Mouse (Mus musculus) kidney, embryonic 15.5 days (tissue): Measurements from ENCODE around the gene Gpr107. TPM values are rescaled to one million over a fixed set of nuclear protein-coding genes. Genes with fewer than 3 reads are reported as not detected.
A peak's percentile ranks its signal among the peaks of the same experiment; 100 is the strongest.

ENCODE experiments used
- ATAC-seq: fragments of 200-750 bp; cut with Nextera tagmentation; replicated peaks from 2 replicates; pipeline ENCODE4 v1.8.0; 2017; ENCODE audit warnings: moderate TSS enrichment; ENCODE audit not compliant: low FRiP score
- H3K27ac ChIP-seq: fragments of 300-500 bp; sonication (generic); 2 replicates; pipeline ENCODE4 v1.5.1; 2015; ENCODE audit warnings: mild to moderate bottlenecking, inconsistent platforms
- H3K27me3 ChIP-seq: fragments of 300-500 bp; sonication (generic); 2 replicates; pipeline ENCODE4 v1.6.1; 2015; ENCODE audit warnings: inconsistent platforms
- H3K36me3 ChIP-seq: fragments of 300-500 bp; sonication (generic); 2 replicates; pipeline ENCODE4 v1.6.1; 2015; ENCODE audit warnings: inconsistent platforms
- H3K4me1 ChIP-seq: fragments of 300-500 bp; sonication (generic); 2 replicates; pipeline ENCODE4 v1.6.1; 2015; ENCODE audit warnings: inconsistent platforms
- H3K4me2 ChIP-seq: fragments of 300-500 bp; sonication (generic); 2 replicates; pipeline ENCODE4 v1.6.1; 2015; ENCODE audit warnings: moderate library complexity, mild to moderate bottlenecking, inconsistent platforms
- H3K4me3 ChIP-seq: fragments of 300-500 bp; sonication (generic); replicated peaks from 2 replicates; pipeline ENCODE4 v1.5.1; 2015; ENCODE audit warnings: mild to moderate bottlenecking, inconsistent platforms
- H3K9ac ChIP-seq: fragments of 300-500 bp; sonication (generic); 2 replicates; pipeline ENCODE4 v1.6.1; 2015; ENCODE audit warnings: mild to moderate bottlenecking, inconsistent platforms
- H3K9me3 ChIP-seq: fragments of 300-500 bp; sonication (generic); replicated peaks from 2 replicates; pipeline ENCODE4 v1.6.1; 2016; ENCODE audit warnings: inconsistent platforms
- WGBS: fragments of 180-500 bp; shearing (Covaris S2); methylation state at CpG from one replicate; pipeline ENCODE4 v1.1.7; 2015; ENCODE audit warnings: mixed read lengths; 5-methylcytosine and 5-hydroxymethylcytosine counted together
- polyA plus RNA-seq: library from polyadenylated mRNA; unstranded; fragments of >200 nt; fragmentation: Nextera tagmentation; extraction: Ambion mirVana; gene quantifications from 2 replicates; pipeline ENCODE4 v1.2.1, GENCODE M21; 2015

The Gpr107 gene
- polyA plus RNA-seq, 1 experiment from 2014 or later: 37.0 TPM

DNA sequence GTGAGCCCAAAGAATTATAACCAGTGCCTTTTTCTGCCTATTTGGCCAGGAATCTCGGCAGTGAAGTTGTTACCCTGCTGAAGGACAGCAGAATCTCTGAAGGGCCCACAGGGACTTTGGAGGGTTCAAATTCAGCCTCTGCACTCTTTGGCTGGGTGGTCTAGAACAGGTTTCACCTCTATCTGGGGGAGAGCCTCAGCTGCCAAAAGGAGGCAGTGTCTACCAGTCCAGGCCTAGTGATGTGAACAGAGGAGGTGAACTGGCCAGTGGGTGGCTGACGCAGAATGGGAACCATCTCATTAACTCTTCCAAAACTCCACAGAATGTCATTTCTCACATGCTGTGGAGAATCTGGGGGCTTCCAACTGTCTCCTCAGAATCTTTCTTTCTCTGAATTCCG is 9.6 kb upstream of the Gpr107 start:
- Histone ChIP-seq H3K9me3 (no peaks in the 10 kb centered on the region), H3K4me3 (peak overlapping the region; percentile 92), H3K27me3 (no peaks in the 10 kb centered on the region), H3K9ac (peak overlapping the region; percentile 95), H3K36me3 (peaks cover 20% of the 10 kb centered on the region), H3K4me2 (peak overlapping the region; percentile 92), H3K4me1 (peaks cover 32% of the 10 kb centered on the region), H3K27ac (peak overlapping the region; percentile 69)
- ATAC-seq: no peak
- 26% methylated on average over 3 of the region's 3 CpGs for WGBS

DNA sequence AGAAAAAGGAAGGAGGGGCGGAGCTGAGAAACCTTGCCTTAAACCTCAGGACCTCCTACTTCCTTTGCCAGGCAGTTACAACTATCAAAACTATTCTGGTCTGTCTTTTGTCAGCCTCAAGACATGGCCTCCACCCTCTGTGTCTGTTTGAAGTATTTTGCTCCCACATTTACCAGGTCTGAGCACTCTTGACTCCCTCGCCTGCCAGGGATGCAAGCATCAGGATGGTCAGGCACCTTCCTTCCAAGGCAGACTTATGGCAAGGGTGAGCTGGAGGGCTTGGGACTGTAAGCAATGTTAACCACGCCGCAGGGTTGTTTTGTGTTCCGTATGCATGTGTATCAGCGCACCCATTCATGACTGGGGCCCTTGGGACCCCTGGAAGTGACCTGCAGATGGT is 8.8 kb upstream of the Gpr107 start:
- Histone ChIP-seq H3K4me1 (peaks cover 30% of the 10 kb centered on the region), H3K4me3 (no peak overlapping the region), H3K9me3 (no peaks in the 10 kb centered on the region), H3K27ac (0 out of 2 replicates have a peak overlapping the region, but pooled peaks have one; percentile 14), H3K27me3 (no peaks in the 10 kb centered on the region), H3K9ac (no peak overlapping the region), H3K36me3 (peaks cover 27% of the 10 kb centered on the region), H3K4me2 (no peak overlapping the region)
- WGBS: 77% methylated on average over 6 of the region's 6 CpGs
- no peak for ATAC-seq

DNA sequence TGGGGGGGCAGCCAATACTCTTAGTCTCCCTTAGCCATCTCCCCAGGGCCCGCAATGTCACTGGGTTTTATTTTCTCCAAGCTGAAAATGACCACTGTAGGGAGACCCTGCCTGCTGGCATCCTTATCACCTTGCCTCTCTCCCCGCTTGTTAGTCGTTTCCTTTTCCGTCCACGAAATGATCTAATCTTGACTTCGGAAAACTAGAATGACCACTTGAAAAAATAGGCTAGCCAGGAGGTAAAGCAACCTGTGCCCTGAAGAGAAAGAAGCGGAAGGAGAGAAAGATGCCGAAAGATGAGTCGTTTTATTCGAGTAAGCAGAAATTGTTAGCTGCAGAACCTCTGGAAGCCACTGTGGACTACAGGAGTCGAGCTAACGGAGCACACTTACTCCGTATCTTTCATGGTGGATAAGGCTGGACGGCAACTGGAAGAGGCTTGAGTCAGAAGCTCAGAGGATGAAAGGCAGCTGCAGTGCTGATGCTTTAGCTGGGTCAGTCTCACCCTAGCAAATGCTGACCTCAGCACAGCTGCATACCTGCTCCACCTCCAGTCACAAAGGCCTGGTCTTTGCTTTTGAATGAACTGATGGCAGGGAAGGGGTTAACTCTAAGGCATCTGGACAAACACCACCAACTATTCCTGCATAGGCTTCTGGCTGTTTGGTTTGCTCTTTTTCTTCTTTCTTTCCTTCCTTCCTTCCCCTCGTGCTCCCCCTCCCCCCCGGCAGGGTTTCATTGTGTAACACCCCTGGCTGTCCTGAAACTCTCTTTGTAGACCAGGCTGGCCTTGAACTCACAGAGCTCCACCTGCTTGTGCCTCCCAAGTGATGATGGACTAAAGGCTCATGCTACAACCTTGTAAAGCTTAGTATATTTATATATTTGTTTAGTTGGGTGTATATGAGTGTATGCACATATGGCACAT is 8.1 kb upstream of the Gpr107 start:
- H3K27me3 ChIP-seq: no peaks in the 10 kb centered on the region
- H3K4me2 ChIP-seq: no peak overlapping the region
- 0 out of 2 replicates have a peak overlapping the region, but pooled peaks have one; percentile 14 for H3K27ac ChIP-seq
- no peaks in the 10 kb centered on the region for H3K9me3 ChIP-seq
- no peak for ATAC-seq
- peaks cover 30% of the 10 kb centered on the region for H3K4me1 ChIP-seq
- H3K4me3 ChIP-seq: no peak overlapping the region
- WGBS: 82% methylated on average over 16 of the region's 16 CpGs
- peaks cover 31% of the 10 kb centered on the region for H3K36me3 ChIP-seq
- H3K9ac ChIP-seq: no peak overlapping the region

DNA sequence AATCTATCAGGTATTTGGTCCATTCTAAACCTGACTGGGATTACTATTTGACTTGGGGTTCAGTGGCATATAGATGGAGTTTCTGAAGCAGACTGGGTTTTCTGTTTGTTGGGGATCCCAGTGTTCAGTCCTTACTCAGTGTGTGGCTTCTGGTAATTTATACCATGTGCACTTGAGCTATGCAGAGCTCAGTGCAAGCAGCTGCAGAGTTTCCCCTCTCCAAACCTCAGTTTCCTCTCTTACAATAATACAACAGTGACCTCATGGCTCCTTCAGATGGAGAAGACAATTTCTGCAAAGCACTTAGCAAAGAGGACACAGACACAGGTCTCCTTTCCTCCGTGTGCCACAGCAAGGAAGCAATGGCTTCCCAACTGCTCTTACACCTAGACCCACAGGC is 7.2 kb upstream of the Gpr107 start:
- Histone ChIP-seq H3K36me3 (peaks cover 37% of the 10 kb centered on the region), H3K27me3 (no peaks in the 10 kb centered on the region), H3K27ac (no peak overlapping the region), H3K9ac (no peak overlapping the region), H3K4me3 (no peak overlapping the region), H3K4me1 (peaks cover 30% of the 10 kb centered on the region), H3K9me3 (no peaks in the 10 kb centered on the region), H3K4me2 (no peak overlapping the region)
- no peak for ATAC-seq
- 74% methylated on average over 1 of the region's 1 CpGs for WGBS

DNA sequence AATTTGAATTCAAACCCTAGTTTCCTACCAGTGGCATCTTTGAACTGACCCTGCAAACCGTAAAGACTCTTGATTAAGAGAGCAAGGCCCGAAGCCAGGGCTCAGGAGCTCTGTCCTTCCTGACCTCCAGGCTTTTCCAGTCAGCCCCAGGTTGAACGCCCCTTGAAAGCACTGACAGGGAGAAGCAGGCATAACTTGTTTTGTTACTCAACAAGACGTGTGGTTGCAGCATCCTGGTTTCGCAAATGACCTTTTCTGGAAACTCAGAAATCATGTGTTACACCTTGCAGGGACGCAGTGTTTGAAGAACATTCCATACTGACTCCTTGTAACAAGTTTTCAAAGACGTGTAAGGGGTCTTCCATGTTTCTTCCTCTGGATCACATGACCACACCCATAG is 5.1 kb upstream of the Gpr107 start:
- peaks cover 49% of the 10 kb centered on the region for H3K36me3 ChIP-seq
- H3K4me2 ChIP-seq: no peak overlapping the region
- H3K4me1 ChIP-seq: peaks cover 24% of the 10 kb centered on the region
- 85% methylated on average over 7 of the region's 7 CpGs for WGBS
- no peak overlapping the region for H3K27ac ChIP-seq
- no peak overlapping the region for H3K9ac ChIP-seq
- H3K9me3 ChIP-seq: no peaks in the 10 kb centered on the region
- no peaks in the 10 kb centered on the region for H3K27me3 ChIP-seq
- ATAC-seq: no peak
- H3K4me3 ChIP-seq: no peak overlapping the region

DNA sequence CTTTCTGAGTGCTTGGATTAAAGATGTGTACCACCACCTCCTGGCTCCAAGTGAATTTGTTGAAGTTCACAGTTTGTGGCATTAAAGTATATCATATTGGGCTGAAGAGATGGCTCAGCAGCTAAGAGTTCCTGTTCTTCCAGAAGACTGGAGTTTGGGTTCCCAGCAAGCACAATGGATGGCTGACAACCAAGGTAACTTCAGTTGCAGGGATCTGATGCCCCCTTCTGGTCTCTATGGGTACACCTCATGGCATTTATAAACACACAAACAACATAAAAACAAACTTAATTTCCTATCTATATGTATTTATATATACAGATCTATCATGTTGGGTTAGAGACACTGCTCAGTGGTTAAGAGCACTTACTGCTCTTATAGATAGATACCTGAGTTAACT is 1.4 kb upstream of the Gpr107 start:
- ATAC-seq: no peak
- H3K27me3 ChIP-seq: no peaks in the 10 kb centered on the region

DNA sequence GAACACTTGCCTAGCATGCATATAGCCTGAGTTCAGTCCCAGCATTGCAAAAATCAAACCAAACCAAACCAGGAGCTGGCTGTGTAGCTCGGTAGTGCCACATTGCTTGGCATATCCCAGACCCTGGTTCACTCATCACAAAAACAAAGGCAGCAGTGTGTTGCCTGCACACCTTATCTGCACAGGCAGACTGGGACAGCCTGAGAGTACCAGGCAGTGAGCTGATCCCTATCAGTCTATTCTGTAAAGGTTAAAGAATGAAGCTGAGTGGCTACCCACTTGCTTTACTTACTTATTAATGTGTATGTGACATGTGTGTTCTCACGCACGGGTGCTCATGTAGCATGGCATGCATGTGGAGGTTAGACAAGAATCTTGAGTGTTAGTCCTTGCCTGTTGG is 4.7 kb downstream of the Gpr107 start:
- Histone ChIP-seq H3K27me3 (no peaks in the 10 kb centered on the region), H3K27ac (no peak overlapping the region), H3K9ac (no peak overlapping the region), H3K9me3 (no peaks in the 10 kb centered on the region), H3K4me3 (no peak overlapping the region), H3K4me1 (peaks cover 28% of the 10 kb centered on the region), H3K4me2 (no peak overlapping the region), H3K36me3 (0 out of 2 replicates have a peak, but pooled peaks cover 3% of the 10 kb centered on the region)
- no peak for ATAC-seq
- WGBS: 81% methylated on average over 3 of the region's 3 CpGs

More for the DNA sequence above, 1.4 kb upstream of the Gpr107 start:
- H3K4me1 ChIP-seq: peaks cover 27% of the 10 kb centered on the region
- no peak overlapping the region for H3K27ac ChIP-seq
- H3K9me3 ChIP-seq: no peaks in the 10 kb centered on the region
- H3K36me3 ChIP-seq: peaks cover 43% of the 10 kb centered on the region
- no peak overlapping the region; the same call in 1 of the 2 replicates for H3K4me3 ChIP-seq
- no peak overlapping the region for H3K9ac ChIP-seq
- no peak overlapping the region for H3K4me2 ChIP-seq

DNA sequence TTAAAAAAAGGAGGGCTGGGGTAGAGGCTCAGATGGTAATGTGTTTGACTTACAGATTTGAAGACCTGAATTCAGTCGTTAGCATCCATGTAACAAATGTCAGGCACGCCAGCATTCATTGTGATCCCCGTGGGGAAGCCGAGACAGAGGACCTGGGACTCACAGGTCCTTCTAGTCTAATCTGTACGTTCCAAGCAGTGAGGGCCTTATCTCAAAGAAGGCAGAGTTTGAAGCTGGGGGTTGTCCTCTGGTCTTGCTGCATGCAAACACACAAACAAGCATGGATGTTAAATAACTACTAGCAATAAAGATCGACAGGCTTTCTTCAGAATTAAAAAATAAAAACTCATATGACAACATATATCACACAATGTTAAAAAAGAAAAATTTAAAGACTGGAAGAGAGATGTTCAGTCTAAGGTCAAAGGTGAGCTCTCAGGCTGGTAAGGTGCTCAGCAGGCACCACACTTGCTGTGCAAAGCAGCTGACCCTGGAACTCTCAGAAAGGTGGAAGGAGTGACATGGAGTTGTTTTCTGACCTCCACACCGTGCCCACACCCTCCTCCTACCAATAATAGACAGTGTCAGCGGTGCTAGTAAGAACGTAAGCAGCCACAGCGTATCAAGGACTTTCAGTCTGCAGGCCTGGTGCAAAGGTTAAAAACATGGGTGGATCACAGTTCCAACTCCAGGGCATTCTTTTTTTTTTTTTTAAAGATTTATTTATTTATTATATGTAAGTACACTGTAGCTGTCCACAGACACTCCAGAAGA is 8.2 kb downstream of the Gpr107 start:
- peaks cover 39% of the 10 kb centered on the region for H3K4me1 ChIP-seq
- H3K9ac ChIP-seq: no peak overlapping the region
- no peak overlapping the region for H3K27ac ChIP-seq
- no peak for ATAC-seq
- H3K4me2 ChIP-seq: no peak overlapping the region
- 88% methylated on average over 10 of the region's 10 CpGs for WGBS
- no peak overlapping the region for H3K4me3 ChIP-seq
- no peaks in the 10 kb centered on the region for H3K9me3 ChIP-seq
- H3K36me3 ChIP-seq: 0 out of 2 replicates have a peak, but pooled peaks cover 3% of the 10 kb centered on the region
- H3K27me3 ChIP-seq: no peaks in the 10 kb centered on the region

DNA sequence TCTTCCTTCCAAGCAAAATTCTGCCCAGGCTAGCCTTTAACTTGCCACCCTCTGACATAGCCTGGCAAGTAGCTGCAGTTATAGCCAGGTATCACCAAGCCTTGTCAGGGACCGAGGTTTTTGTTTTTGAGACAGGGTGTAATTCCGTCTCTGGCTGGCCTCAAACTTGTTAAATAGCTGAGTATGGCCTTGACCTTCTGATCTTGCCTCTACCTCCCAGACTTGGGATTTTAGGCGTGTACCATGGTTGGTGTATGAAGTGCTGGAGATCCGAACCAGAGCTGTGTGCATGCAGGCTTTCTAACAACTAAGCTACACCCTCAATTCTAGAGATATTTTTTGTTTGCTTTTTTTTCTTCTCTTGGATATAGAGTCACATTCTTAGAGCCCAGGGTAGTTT is 9.5 kb downstream of the Gpr107 start:
- Histone ChIP-seq H3K9me3 (no peaks in the 10 kb centered on the region), H3K36me3 (peaks cover 3% of the 10 kb centered on the region; the same call in 1 of the 2 replicates), H3K27me3 (no peaks in the 10 kb centered on the region), H3K4me2 (no peak overlapping the region), H3K4me1 (peaks cover 44% of the 10 kb centered on the region), H3K4me3 (no peak overlapping the region), H3K9ac (no peak overlapping the region), H3K27ac (no peak overlapping the region)
- no peak for ATAC-seq
- WGBS: 83% methylated on average over 4 of the region's 4 CpGs

DNA sequence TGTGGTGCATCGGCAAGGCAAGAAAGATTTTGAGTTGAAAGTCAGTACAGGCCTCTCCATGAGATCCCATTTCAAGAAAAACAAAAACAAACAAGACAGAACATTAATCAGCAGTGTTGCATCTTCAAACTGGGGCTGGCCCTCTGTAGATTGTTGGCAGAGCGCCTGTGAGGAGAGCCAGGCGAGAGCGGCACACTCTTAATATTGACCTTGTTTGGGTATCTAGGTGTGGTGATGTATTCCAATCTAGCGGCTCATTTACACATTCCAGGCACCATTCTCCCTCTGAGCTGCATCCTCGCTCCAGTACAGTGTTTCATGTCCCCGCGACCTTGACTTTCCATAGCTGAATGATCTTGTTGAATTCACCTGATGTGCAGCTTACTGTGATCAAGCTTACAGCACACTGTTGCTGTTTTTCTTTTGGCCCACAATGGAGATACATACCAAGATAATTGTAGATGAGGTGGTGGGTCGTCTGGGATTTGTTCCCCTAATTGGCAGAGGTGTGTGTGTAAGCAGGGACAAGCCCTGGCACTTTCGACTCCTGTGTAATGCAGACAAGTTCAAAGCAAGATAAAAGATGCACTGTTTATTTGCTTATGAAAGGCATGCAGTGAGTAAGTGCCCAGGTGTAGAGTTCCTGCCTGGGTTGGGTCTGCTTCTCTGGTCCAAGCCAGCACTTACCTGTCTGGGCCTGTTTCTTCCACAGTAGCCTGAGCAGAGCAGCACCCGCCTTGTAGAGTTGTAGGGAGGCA is 11.4 kb downstream of the Gpr107 start:
- H3K4me2 ChIP-seq: no peak overlapping the region; the same call in 1 of the 2 replicates
- H3K36me3 ChIP-seq: peaks cover 21% of the 10 kb centered on the region
- no peaks in the 10 kb centered on the region for H3K9me3 ChIP-seq
- H3K4me3 ChIP-seq: no peak overlapping the region
- peak overlapping the region; percentile 89 for H3K27ac ChIP-seq
- 52% methylated on average over 11 of the region's 11 CpGs for WGBS
- no peaks in the 10 kb centered on the region for H3K27me3 ChIP-seq
- no peak overlapping the region for H3K9ac ChIP-seq
- peaks cover 46% of the 10 kb centered on the region for H3K4me1 ChIP-seq
- no peak for ATAC-seq

DNA sequence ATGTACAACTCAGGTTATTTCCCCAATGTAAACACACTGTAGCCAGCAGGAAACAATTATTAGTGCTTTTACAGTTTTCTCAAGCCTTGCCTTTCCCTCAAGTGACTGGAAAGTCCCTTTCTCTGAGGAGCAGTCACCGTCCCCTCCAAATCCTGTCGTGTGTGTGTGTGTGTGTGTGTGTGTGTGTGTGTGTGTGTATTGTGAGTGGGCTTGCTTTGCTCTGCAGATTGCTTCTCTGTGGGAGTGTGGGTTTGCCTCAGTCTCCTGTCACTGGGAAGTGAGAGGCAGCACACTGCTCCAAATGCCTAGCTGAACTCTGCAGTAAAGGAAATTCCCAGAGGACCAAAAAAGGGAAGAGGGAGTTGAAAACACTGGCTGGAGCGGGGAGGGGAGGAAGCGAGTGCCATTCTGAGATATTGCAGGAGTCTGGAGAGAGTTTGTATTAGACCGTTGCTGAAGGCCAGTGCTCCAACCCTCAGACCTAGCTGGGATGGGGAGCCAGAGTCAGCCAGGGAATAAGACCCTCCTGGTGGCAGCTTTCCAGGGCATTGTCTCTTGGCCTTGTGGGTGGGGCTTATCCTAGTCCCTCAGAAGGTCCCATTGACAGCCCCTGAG is 12.8 kb downstream of the Gpr107 start:
- peaks cover 35% of the 10 kb centered on the region for H3K36me3 ChIP-seq
- 18% methylated on average over 5 of the region's 5 CpGs for WGBS
- H3K4me1 ChIP-seq: peaks cover 46% of the 10 kb centered on the region
- ATAC-seq: peak; percentile 72
- 0 out of 2 replicates have a peak overlapping the region, but pooled peaks have one; percentile 21 for H3K9ac ChIP-seq
- no peaks in the 10 kb centered on the region for H3K9me3 ChIP-seq
- no peak overlapping the region for H3K4me3 ChIP-seq
- H3K27ac ChIP-seq: peak overlapping the region; percentile 89
- H3K27me3 ChIP-seq: no peaks in the 10 kb centered on the region
- H3K4me2 ChIP-seq: peak overlapping the region; percentile 29
